Mouse (Mus musculus): ENCODE measurements around the gene Apol7b. TPM values are rescaled to one million over a fixed set of nuclear protein-coding genes. Genes with fewer than 3 reads are reported as not detected.

Gene Apol7b
- polyA plus RNA-seq, 1 experiment from 2014 or later: 0.28 TPM

DNA sequence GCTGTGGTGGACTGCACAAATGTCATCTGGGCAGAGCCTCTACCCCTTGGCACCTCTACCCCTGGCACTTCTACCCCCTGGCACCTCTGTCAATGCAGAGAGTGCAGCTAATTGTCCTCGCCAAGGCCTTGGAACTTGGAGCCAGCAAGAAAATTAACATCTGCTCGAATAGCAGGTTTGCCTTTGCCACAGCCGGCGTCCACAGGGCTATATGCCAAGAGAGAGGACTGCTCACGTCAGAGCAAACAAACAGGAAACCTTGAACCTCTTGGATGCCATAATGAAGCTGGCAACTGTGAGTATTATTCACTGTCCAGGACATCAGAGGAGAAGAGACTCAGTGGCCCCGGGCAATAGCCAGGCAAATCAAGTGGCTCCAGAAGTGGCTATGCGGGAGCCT, 70.4 kb downstream of the Apol7b start:
- H3K4me1 ChIP-seq (ENCODE audit: control insufficient read depth, insufficient read depth, low read length): no peaks in the 10 kb centered on the region
- H3K27me3 ChIP-seq (replicated peaks; ENCODE audit: control insufficient read depth, insufficient read depth, low read length): no peaks in the 10 kb centered on the region
- ATAC-seq: no peak; the same call in 1 of the 2 replicates
- no peak overlapping the region for H3K9ac ChIP-seq (ENCODE audit: low read depth, low read length)
- no peaks in the 10 kb centered on the region for H3K9me3 ChIP-seq (ENCODE audit: control insufficient read depth, low read length)
- 80% methylated on average over 7 of the region's 7 CpGs for WGBS
- H3K4me2 ChIP-seq (ENCODE audit: low read depth, low read length): no peak overlapping the region
- H3K36me3 ChIP-seq (ENCODE audit: control insufficient read depth, insufficient read depth, low read length): no peaks in the 10 kb centered on the region
- H3K27ac ChIP-seq (ENCODE audit: low read length): no peak overlapping the region
- no peak overlapping the region for H3K4me3 ChIP-seq (ENCODE audit: low read length)

Other genes starting within 250 kb of the Apol7b start
- gene Rbfox2, start 140.5 kb downstream of the Apol7b start, polyA plus RNA-seq (2015; fragmentation: Nextera tagmentation; extraction: Ambion mirVana): 31.5 and 34.0 TPM in 2 replicates
- gene Apol7a, start 48.4 kb downstream of the Apol7b start, polyA plus RNA-seq (2015; fragmentation: Nextera tagmentation; extraction: Ambion mirVana): 12.5 and 13.4 TPM in 2 replicates
- gene Apol9a, start 36.4 kb downstream of the Apol7b start, polyA plus RNA-seq (2015; fragmentation: Nextera tagmentation; extraction: Ambion mirVana): 0.44 and 0.55 TPM in 2 replicates
- gene Apol10a, start 29.6 kb upstream of the Apol7b start, polyA plus RNA-seq (2015; fragmentation: Nextera tagmentation; extraction: Ambion mirVana): 0.21 and 0.23 TPM in 2 replicates
- not detected in 2 replicates for gene Apol11a, start 60.8 kb upstream of the Apol7b start, polyA plus RNA-seq (2015; fragmentation: Nextera tagmentation; extraction: Ambion mirVana)
- 5.3 and 5.7 TPM in 2 replicates for gene Apol7c, start 85.8 kb upstream of the Apol7b start, polyA plus RNA-seq (2015; fragmentation: Nextera tagmentation; extraction: Ambion mirVana)
- gene 1700025B11Rik, start 114.4 kb upstream of the Apol7b start, polyA plus RNA-seq (2015; fragmentation: Nextera tagmentation; extraction: Ambion mirVana): not detected in 2 replicates
- gene Apol10b, start 148.6 kb upstream of the Apol7b start, polyA plus RNA-seq (2015; fragmentation: Nextera tagmentation; extraction: Ambion mirVana): 0.47 and 0.55 TPM in 2 replicates
- gene Gm36245, start 151.8 kb upstream of the Apol7b start, polyA plus RNA-seq (2015; fragmentation: Nextera tagmentation; extraction: Ambion mirVana): not detected in 2 replicates
- 0.17 TPM in 1 of 2 replicates, not detected in the other for gene Apol11b, start 195.8 kb upstream of the Apol7b start, polyA plus RNA-seq (2015; fragmentation: Nextera tagmentation; extraction: Ambion mirVana)

Measured in intestine, embryonic 16.5 days (tissue).